1 mouse cellular context compared by ENCODE assay signal in the genomic region with DNA sequence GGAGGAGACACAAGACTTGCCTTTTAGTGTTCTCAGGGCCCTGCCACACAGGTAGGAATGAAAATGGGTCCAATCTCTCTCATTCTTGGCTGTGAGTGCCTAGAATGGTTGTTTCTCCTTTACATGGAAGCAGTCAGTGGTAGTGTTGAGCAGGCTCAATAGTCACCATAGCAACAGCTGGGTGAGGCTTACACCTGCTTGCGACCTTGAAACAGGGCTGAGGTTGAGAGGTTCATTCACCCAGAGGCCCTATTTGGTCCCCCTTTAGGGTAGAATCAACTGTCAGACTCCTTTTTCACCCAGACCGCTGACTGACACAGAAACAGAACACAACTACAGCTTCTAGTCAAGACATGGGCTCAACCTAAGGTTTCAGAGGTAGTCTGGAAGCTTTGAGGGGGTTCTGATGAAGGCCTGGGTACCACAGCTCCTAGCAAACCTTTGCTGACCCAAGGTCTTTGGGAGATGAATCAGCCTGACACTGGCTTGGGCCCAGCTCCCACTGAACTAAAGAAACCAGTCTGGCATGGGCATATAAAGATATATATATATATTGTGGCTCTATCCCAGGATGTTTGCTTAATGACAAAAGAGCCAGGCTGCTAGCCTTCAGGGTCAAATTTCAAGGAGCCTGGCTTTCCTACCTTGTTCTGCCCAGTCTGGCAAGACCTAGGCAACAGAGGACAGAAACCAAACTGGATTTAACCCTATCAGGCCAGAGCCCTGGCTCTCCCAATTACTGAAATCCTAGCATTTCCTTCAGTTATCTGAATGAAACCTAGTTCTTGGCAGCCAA.
TF ChIP-seq lines count a peak whose summit lies in the region.

No protein-coding gene starts in this region.

TF ChIP-seq in myocyte, 11 proteins besides CTCF, POLR2A, EP300 and RAD21 (continued from another document):
- no peak for TF ChIP-seq MYOD1 (IDR thresholded peaks at IDR 0.05; ENCODE audit: control insufficient read depth in 1 of 3, insufficient read length in 2 of 3, low read depth in 2 of 3)
- TF ChIP-seq MAX (IDR thresholded peaks at IDR 0.05; ENCODE audit: low read depth), result no peak
